Mouse (Mus musculus) WW6 (cell line): ENCODE measurements around the gene Rad50.
A peak's percentile ranks its signal among the peaks of the same experiment; 100 is the strongest.

Experiments used
- DNase-seq: peaks from one replicate; pipeline ENCODE4 v3.0.0-alpha.2; 2013; ENCODE audit warnings: low read depth, low spot score

Gene Rad50

GRCm38 (mm10) chr11:53706934-53707717 is at the start of gene Rad50:
Gene Rad50 (minus strand): TSS chr11:53707319.
- peak; percentile 89 for DNase-seq

- DNase-seq, result no peak
These were observed 48.0 kb upstream of the Rad50 start for GRCm38 (mm10) chr11:53755011-53755595.

- no peak for DNase-seq
These were observed 42.7 kb upstream of the Rad50 start for GRCm38 (mm10) chr11:53749716-53750352.

- DNase-seq, result no peak
These were observed 42.2 kb upstream of the Rad50 start for GRCm38 (mm10) chr11:53749306-53749705.

GRCm38 (mm10) chr11:53748614-53749013 is 41.5 kb upstream of the Rad50 start:
- DNase-seq, result no peak

GRCm38 (mm10) chr11:53747985-53748384 is 40.9 kb upstream of the Rad50 start:
- DNase-seq, result no peak

GRCm38 (mm10) chr11:53745260-53745659 is 38.1 kb upstream of the Rad50 start:
- no peak for DNase-seq

GRCm38 (mm10) chr11:53742353-53742752 is 35.2 kb upstream of the Rad50 start:
- no peak for DNase-seq

GRCm38 (mm10) chr11:53737573-53737946 is 30.4 kb upstream of the Rad50 start:
- peak; percentile 64 for DNase-seq

- peak; percentile 93 for DNase-seq
These were observed 29.9 kb upstream of the Rad50 start for GRCm38 (mm10) chr11:53736771-53737572.

GRCm38 (mm10) chr11:53735682-53736245 is 28.6 kb upstream of the Rad50 start:
- DNase-seq, result peak; percentile 77

GRCm38 (mm10) chr11:53734970-53735681 is 28.0 kb upstream of the Rad50 start:
- no peak for DNase-seq

- no peak for DNase-seq
These were observed 27.3 kb upstream of the Rad50 start for GRCm38 (mm10) chr11:53734431-53734830.

- DNase-seq, result no peak
These were observed 26.7 kb upstream of the Rad50 start for GRCm38 (mm10) chr11:53733824-53734223.

- no peak for DNase-seq
These were observed 25.1 kb upstream of the Rad50 start for GRCm38 (mm10) chr11:53732244-53732643.

GRCm38 (mm10) chr11:53731457-53731856 is 24.3 kb upstream of the Rad50 start:
- DNase-seq, result no peak

- no peak for DNase-seq
These were observed 13.6 kb upstream of the Rad50 start, which contains the start of gene Il5 for GRCm38 (mm10) chr11:53720715-53721114. Gene Il5 (plus strand): TSS chr11:53720794.

GRCm38 (mm10) chr11:53719701-53720100 is 12.6 kb upstream of the Rad50 start:
- DNase-seq, result no peak

- no peak for DNase-seq
These were observed 545 bp upstream of the Rad50 start for GRCm38 (mm10) chr11:53707718-53708009.

GRCm38 (mm10) chr11:53706236-53706933 is 734 bp downstream of the Rad50 start:
- peak; percentile 22 for DNase-seq
